Mouse (Mus musculus) stomach, embryonic 16.5 days (tissue): ENCODE data around the gene Cntn4. TPM values are rescaled to one million over a fixed set of nuclear protein-coding genes. Genes with fewer than 3 reads are reported as not detected.

Source experiments
- ATAC-seq: fragments of 200-750 bp; cut with Nextera tagmentation; 2 replicates; pipeline ENCODE4 v1.8.0; 2017; ENCODE audit warnings: moderate number of reproducible peaks, moderate TSS enrichment; ENCODE audit not compliant: insufficient read depth, low FRiP score
- H3K27ac ChIP-seq: fragments of 300-500 bp; sonication (generic); 2 replicates; pipeline ENCODE4 v1.5.1; 2014; ENCODE audit warnings: low read length
- H3K27me3 ChIP-seq: fragments of 300-500 bp; sonication (generic); 2 replicates; pipeline ENCODE4 v1.6.1; 2014; ENCODE audit warnings: low read length, control low read depth, mixed read lengths; ENCODE audit not compliant: control insufficient read depth, insufficient read depth
- H3K36me3 ChIP-seq: fragments of 300-500 bp; sonication (generic); 2 replicates; pipeline ENCODE4 v1.6.1; 2014; ENCODE audit warnings: low read length; ENCODE audit not compliant: control insufficient read depth, insufficient read depth
- H3K4me1 ChIP-seq: fragments of 300-500 bp; sonication (generic); 2 replicates; pipeline ENCODE4 v1.6.1; 2014; ENCODE audit warnings: low read length, control low read depth, mixed read lengths; ENCODE audit not compliant: control insufficient read depth, insufficient read depth
- H3K4me2 ChIP-seq: fragments of 300-500 bp; sonication (generic); 2 replicates; pipeline ENCODE4 v1.6.1; 2014; ENCODE audit warnings: low read depth, low read length, mixed read lengths
- H3K4me3 ChIP-seq: fragments of 300-500 bp; sonication (generic); replicated peaks from 2 replicates; pipeline ENCODE4 v1.5.1; 2014; ENCODE audit warnings: mild to moderate bottlenecking, low read length
- H3K9ac ChIP-seq: fragments of 300-500 bp; sonication (generic); 2 replicates; pipeline ENCODE4 v1.6.1; 2014; ENCODE audit warnings: low read length
- H3K9me3 ChIP-seq: fragments of 300-500 bp; sonication (generic); replicated peaks from 2 replicates; pipeline ENCODE4 v1.6.1; 2016; ENCODE audit warnings: low read length, control low read depth; ENCODE audit not compliant: control insufficient read depth
- WGBS: fragments of 180-500 bp; shearing (Covaris S2); extraction: QIAGEN DNeasy Blood & Tissue Kit; methylation state at CpG from one replicate; pipeline ENCODE4 v1.1.7; 2014; 5-methylcytosine and 5-hydroxymethylcytosine counted together
- polyA plus RNA-seq: library from polyadenylated mRNA; unstranded; fragments of >200 nt; fragmentation: Nextera tagmentation; extraction: Ambion mirVana; gene quantifications from 2 replicates; pipeline ENCODE4 v1.2.1, GENCODE M21; 2015

The Cntn4 gene
- polyA plus RNA-seq, 1 experiment from 2014 or later = 3.8 TPM

DNA sequence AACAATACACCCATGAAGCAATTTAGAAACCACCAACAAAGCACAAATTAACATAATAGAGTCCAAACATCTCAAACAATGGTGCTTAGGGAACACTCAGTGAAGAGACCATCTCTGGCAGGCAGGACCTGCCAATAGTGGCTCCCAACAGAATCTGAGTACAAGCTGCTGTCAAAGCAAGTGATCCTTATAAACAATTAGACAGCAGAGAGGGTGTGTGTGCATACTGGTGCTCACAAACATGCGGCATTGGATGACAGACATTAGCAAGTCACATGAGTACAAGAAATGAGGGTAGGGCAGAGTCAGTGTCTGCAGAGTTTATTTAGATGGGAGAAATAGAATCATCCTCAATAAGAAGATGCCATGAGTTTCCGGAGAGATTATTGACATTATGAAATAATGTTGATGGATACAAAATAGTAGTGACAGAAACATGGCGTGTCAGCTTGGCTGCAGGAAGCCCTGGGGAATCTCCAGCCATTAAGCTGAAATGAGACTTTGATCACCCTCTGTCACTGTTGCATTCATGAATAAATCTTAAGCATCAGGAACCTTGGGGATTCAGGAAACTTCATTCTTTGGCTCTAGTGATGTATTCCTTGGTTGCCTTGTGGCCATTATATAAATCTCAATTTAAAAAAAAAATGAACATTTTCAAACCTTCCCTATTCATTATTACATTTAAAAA lies 888.5 kb downstream of the Cntn4 start:
- H3K4me3 ChIP-seq = no peak overlapping the region
- no peak for ATAC-seq

DNA sequence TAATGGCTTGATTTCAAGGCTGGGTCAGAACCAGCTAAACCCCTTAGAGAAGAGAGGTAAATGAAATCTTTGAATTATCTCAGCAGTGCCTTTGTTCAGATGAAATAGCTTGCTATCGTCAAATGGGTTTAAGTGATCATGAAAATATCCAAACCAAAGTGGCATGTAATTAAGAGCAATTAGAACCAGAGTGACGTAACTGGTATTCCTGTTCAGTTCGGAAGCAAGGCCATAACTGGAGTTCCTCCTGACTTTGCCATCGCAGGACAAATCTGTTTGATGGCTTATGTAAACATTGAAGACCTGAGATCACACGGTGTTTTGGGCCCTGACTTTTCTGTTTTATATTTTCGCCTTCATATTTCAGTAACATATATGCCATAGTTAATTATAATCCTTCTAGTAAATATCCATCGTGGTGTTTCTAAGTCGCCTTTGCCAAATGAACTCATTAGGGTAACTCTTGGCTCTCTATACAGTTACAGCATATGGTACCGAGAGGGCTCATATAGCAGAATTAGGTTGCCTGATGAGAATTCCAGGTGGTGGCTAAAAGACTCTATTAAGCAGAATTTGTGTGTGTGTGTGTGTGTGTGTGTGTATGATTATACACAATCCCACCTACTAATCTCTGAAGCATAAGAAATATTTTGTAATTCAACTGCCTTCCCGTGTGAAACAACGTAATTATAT lies 889.6 kb downstream of the Cntn4 start:
- no peak overlapping the region for H3K4me2 ChIP-seq
- H3K27me3 ChIP-seq = no peaks in the 10 kb centered on the region
- H3K4me1 ChIP-seq = no peaks in the 10 kb centered on the region
- no peak overlapping the region for H3K27ac ChIP-seq
- no peak overlapping the region for H3K4me3 ChIP-seq
- ATAC-seq = no peak
- no peak overlapping the region for H3K9ac ChIP-seq
- WGBS = 77% methylated on average over 11 of the region's 11 CpGs
- H3K9me3 ChIP-seq = no peaks in the 10 kb centered on the region
- H3K36me3 ChIP-seq = no peaks in the 10 kb centered on the region

More for the DNA sequence above, 888.5 kb downstream of the Cntn4 start:
- Histone ChIP-seq H3K4me2 (no peak overlapping the region), H3K4me1 (no peaks in the 10 kb centered on the region), H3K9me3 (no peaks in the 10 kb centered on the region), H3K36me3 (no peaks in the 10 kb centered on the region), H3K9ac (no peak overlapping the region), H3K27me3 (no peaks in the 10 kb centered on the region), H3K27ac (no peak overlapping the region)
- 92% methylated on average over 3 of the region's 3 CpGs for WGBS

DNA sequence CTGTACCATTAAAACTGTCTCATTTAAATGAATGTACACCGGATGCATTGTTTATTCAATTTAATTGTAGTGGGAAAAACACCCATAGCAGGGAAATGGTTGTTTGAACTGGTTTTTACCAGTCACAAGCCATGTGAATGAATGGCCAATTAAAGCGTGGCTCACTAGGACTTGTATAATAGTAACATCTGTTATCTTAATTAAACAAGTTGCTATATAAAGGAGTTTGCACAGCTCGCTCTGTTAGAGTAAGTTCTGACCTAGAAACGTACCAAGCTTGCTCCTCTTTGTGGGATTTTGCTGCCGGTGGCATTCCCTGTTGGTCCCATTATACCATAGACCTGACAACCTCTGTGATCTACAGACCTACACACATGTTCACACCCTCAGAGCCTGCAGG lies 902.7 kb downstream of the Cntn4 start:
- H3K36me3 ChIP-seq = no peaks in the 10 kb centered on the region
- H3K4me1 ChIP-seq = no peaks in the 10 kb centered on the region
- no peaks in the 10 kb centered on the region for H3K27me3 ChIP-seq
- H3K9me3 ChIP-seq = no peaks in the 10 kb centered on the region
- no peak for ATAC-seq
- no peak overlapping the region for H3K4me3 ChIP-seq
- H3K4me2 ChIP-seq = no peak overlapping the region
- whole genome bisulfite sequencing = 49% methylated on average over 5 of the region's 5 CpGs
- no peak overlapping the region for H3K9ac ChIP-seq
- H3K27ac ChIP-seq = no peak overlapping the region

- H3K4me2 ChIP-seq = no peak overlapping the region
- no peaks in the 10 kb centered on the region for H3K4me1 ChIP-seq
- ATAC-seq = no peak
- no peaks in the 10 kb centered on the region for H3K27me3 ChIP-seq
- H3K4me3 ChIP-seq = no peak overlapping the region
- no peak overlapping the region for H3K9ac ChIP-seq
- no peak overlapping the region for H3K27ac ChIP-seq
- WGBS = 22% methylated on average over 9 of the region's 9 CpGs
- H3K9me3 ChIP-seq = no peaks in the 10 kb centered on the region
- no peaks in the 10 kb centered on the region for H3K36me3 ChIP-seq
Measured at GRCm38 (mm10) chr6:106593756-106594155, 916.3 kb downstream of the Cntn4 start.

GRCm38 (mm10) chr6:106617081-106617480 lies 939.6 kb downstream of the Cntn4 start:
- 81% methylated on average over 3 of the region's 3 CpGs for WGBS
- no peak for ATAC-seq
- Histone ChIP-seq H3K27ac (no peak overlapping the region), H3K9ac (no peak overlapping the region), H3K27me3 (no peaks in the 10 kb centered on the region), H3K9me3 (no peaks in the 10 kb centered on the region), H3K4me1 (no peaks in the 10 kb centered on the region), H3K4me2 (no peak overlapping the region), H3K36me3 (no peaks in the 10 kb centered on the region), H3K4me3 (no peak overlapping the region)

DNA sequence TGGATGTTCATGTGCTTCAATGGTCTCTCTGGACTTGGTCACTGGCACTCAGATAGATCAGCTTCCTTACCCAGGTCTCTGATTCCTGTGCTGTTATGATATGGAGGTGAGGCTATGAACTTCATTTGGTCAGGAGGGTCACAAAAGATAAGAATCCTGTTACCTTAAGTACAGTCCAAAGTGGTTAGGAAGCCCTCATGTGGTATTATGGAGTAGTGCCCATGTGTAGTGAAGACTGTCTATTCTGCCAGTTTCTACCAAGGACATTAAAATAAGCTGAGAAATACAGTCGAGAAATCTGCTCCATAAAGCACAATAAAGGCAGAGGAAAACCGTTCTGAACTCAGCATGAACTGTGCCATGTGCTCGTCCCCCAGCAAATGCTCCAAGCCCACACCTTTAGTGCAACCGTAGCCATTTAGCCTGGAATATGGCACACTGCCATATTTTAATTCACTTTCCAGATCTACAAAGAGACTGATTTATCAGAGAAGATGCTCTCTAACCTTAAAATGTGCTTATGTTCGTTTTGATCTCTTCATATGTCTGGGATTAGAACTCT lies 943.8 kb downstream of the Cntn4 start:
- H3K9me3 ChIP-seq = no peaks in the 10 kb centered on the region
- no peak overlapping the region for H3K27ac ChIP-seq
- WGBS = 66% methylated on average over 5 of the region's 5 CpGs
- no peak overlapping the region for H3K4me2 ChIP-seq
- no peak overlapping the region for H3K4me3 ChIP-seq
- H3K36me3 ChIP-seq = no peaks in the 10 kb centered on the region
- no peaks in the 10 kb centered on the region for H3K4me1 ChIP-seq
- no peak overlapping the region for H3K9ac ChIP-seq
- no peak for ATAC-seq
- H3K27me3 ChIP-seq = no peaks in the 10 kb centered on the region

DNA sequence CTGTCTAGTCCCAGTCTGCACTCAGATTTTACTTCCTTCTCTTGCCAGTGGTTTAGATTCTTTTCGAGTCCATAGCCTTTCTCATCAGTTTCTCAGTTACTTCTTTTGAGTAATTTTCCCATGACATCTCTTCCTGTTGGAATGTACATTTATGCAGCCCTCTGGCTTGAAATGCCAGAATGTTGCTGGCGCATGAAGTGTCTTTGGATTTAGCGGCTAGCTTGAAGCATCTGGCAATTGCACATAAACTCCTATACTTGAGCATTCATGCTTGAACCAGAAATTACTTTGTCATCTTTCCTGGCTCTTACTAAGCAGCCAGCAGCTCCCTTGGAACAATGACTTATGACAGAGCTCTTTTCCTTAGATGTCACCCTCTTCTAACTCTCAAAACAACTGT lies 965.6 kb downstream of the Cntn4 start:
- no peaks in the 10 kb centered on the region for H3K27me3 ChIP-seq
- no peak overlapping the region for H3K4me3 ChIP-seq
- no peaks in the 10 kb centered on the region for H3K36me3 ChIP-seq
- no peak for ATAC-seq
- H3K27ac ChIP-seq = no peak overlapping the region
- no peak overlapping the region for H3K9ac ChIP-seq
- H3K9me3 ChIP-seq = no peaks in the 10 kb centered on the region
- WGBS = 73% methylated on average over 3 of the region's 3 CpGs
- H3K4me2 ChIP-seq = no peak overlapping the region
- no peaks in the 10 kb centered on the region for H3K4me1 ChIP-seq

DNA sequence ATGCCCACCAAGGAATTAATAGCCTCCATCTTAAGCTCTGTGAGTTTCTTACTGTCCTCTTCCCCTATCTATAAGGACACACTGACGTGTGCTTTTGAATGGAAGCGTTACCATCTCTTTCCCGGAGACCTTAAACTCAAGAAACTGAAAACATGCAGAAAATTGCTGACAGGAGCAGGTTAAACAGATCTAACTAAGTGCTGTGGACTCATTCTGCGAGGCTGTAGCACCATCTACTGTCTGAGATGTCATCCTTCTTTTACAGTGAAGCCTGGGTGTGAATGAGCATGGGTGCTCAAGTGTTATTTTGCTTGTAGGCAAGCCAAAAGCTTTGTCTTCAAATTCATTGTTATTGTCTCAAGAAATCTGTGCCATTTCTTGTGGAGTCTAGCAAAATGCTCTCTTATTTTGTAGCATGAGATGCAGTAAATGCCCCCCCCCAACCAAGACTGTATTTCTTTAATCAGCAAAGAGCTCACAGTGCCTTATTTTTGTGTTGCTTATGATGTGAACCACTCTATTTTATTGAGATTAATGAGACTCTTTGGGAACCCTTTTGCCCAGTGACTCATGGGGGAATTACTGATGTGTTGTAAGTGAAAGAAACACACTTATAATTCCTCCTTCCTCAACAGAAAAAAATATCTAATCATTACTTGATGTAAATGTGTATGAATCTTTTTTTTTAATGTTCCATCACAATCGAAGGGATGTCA lies 968.2 kb downstream of the Cntn4 start:
- Histone ChIP-seq H3K9ac (no peak overlapping the region), H3K27me3 (no peaks in the 10 kb centered on the region), H3K27ac (no peak overlapping the region), H3K9me3 (no peaks in the 10 kb centered on the region), H3K4me1 (no peaks in the 10 kb centered on the region), H3K4me3 (no peak overlapping the region), H3K36me3 (no peaks in the 10 kb centered on the region), H3K4me2 (no peak overlapping the region)
- 22% methylated on average over 5 of the region's 5 CpGs for WGBS
- ATAC-seq = no peak

DNA sequence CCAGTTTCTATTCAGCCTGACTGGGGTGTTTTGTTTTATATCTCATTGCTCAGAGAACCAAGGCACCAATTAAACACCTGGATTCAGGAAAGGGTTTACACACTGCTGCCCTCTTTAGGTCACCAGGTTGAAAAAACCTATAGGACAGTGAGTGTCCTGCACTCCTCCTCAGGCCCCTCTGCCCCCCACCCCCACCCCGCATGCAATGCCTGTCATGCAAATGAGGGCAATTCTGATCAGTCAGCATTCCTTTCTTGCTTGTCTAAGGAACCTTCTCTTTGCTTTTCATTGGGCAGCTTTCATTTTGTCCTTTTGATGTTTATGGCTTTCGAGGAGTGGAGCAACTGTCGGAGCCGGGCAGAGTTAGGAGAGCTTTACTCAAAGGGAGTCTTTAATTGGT lies 969.5 kb downstream of the Cntn4 start:
- Histone ChIP-seq H3K4me2 (no peak overlapping the region), H3K9me3 (no peaks in the 10 kb centered on the region), H3K27ac (no peak overlapping the region), H3K27me3 (no peaks in the 10 kb centered on the region), H3K36me3 (no peaks in the 10 kb centered on the region), H3K9ac (no peak overlapping the region), H3K4me3 (no peak overlapping the region), H3K4me1 (no peaks in the 10 kb centered on the region)
- 38% methylated on average over 4 of the region's 4 CpGs for WGBS
- ATAC-seq = no peak
